Mouse (Mus musculus) lung, postnatal 0 days (tissue): ENCODE measurements around the gene Cfdp1.

Experiments used
- CTCF ChIP-seq: IDR thresholded peaks from 2 replicates; pipeline ENCODE4 v1.5.1; 2016; ENCODE audit warnings: antibody characterized with exemption, mild to moderate bottlenecking
- EP300 ChIP-seq: IDR thresholded peaks from 2 replicates; pipeline ENCODE4 v1.6.1; 2016; ENCODE audit warnings: antibody characterized with exemption, mild to moderate bottlenecking, control low read depth

DNA sequence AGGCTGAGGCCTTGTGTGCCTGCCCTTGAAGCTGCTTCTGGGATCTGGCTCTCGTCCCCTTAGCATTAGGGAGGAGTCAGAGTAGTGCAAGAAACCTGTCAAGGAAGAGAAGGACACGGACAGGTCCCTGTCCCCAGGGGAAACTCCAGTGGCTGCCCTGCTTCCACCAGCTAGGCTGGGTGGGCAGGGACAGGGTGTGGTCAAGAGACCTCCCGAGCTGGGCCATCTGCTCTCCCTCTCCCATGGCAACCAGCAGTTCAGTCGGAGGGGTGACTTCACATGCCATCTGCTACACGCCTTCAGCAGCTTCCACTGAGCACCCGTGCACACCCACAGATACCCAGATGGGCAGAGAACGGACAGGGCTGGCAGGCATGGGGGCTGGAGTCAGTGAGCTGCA, 117.8 kb downstream of the Cfdp1 start:
- TF ChIP-seq EP300 (no peak), CTCF (no peak)
